Mouse (Mus musculus): ENCODE data around the gene Lurap1.

GRCm38 (mm10) chr4:116159912-116160311 lies 8.8 kb upstream of the Lurap1 start:
- no peak for TF ChIP-seq POLR2A (IDR thresholded peaks at IDR 0.05; ENCODE audit: low read depth, low read length)
- TF ChIP-seq CTCF (IDR thresholded peaks at IDR 0.05; ENCODE audit: extremely low read depth, insufficient read depth, insufficient read length, insufficient replicate concordance), result peak; percentile 16; the same call in 1 of the 2 replicates
